8 mouse cellular contexts compared by ENCODE assay signal in genomic region chr7:114029596-114029995, GRCm38 (mm10).
DNase-seq lines count a peak whose midpoint lies in the region; ATAC-seq lines count a peak whose summit lies in the region.
"Had no signal": no experiment of that assay in that cellular context is flagged by ENCODE, and none has a peak within 500 bp of the region (broad histone marks: within the 10 kb centered on the region; RNA-seq: fewer than 3 reads in every experiment).

No protein-coding gene starts in this region.

- DNase-seq in testis, postnatal 14 days (ENCODE audit: low spot score) = peak; percentile 24
- no peak for DNase-seq in testis, postnatal 10 days (ENCODE audit: low spot score)
- DNase-seq in cerebellum, adult 11-12 months = peak; percentile 85
- DNase-seq in heart, adult 9 months (ENCODE audit: low spot score in 2 of 2) = peak; percentile 36 to 65
- peak; percentile 87 for DNase-seq in skeletal muscle tissue, adult 2 months (ENCODE audit: low read depth, low spot score)
- DNase-seq in yolk sac, embryonic 10.5 days (ENCODE audit: low spot score) = no peak

- ATAC-seq in activated CD4-positive, CD25-positive, alpha-beta regulatory T cell, adult 4 months = no peak
- ATAC-seq: midbrain, embryonic 15.5 days had no signal

Comparison
In these comparisons a context has a peak if more than half of its experiments do, and no peak if none do; other contexts are left out.
1. DNase-seq: peak in testis, postnatal 14 days (single experiment), cerebellum, adult 11-12 months (single experiment), heart, adult 9 months (2 of 2) and skeletal muscle tissue, adult 2 months (single experiment); none in testis, postnatal 10 days (single experiment) and yolk sac, embryonic 10.5 days (single experiment).